Mouse (Mus musculus): ENCODE data around the gene Apoe. TPM values are rescaled to one million over a fixed set of nuclear protein-coding genes. Genes with fewer than 3 reads are reported as not detected.

The Apoe gene
- polyA plus RNA-seq, 1 experiment from 2014 or later, result 20,761 TPM

GRCm38 (mm10) chr7:19726541-19726940, 27.6 kb upstream of the Apoe start:
- Histone ChIP-seq H3K36me3 (ENCODE audit: inconsistent target) (no peaks in the 10 kb centered on the region), H3K27ac (no peak overlapping the region), H3K79me2 (ENCODE audit: inconsistent target) (no peaks in the 10 kb centered on the region), H3K4me3 (ENCODE audit: inconsistent target) (no peak overlapping the region)
- 90% methylated on average over 4 of the region's 4 CpGs for WGBS (ENCODE audit: missing documents)

DNA sequence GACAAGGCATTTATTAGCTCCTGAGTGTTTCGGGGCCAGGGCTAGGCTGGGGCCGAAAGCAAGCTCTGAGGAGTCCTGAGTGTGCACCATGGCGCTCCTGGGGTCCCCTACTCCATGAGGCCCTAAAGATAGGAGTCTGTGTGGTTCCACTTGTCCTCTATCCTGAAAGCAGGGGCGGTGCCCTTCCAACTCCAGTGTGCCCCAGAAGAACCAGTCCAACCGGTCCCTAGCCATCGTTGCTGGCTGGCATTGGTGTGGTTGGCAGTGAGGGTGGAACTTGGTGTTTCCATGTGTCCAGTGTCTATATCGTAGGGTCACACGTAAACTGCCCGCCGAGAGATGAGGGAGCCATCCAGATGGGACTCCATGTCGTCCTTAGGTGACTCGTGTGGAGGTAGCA, 25.2 kb upstream of the Apoe start:
- no peak overlapping the region for H3K4me3 ChIP-seq (ENCODE audit: inconsistent target)
- 96% methylated on average over 12 of the region's 12 CpGs for WGBS (ENCODE audit: missing documents)
- H3K27ac ChIP-seq, result no peak overlapping the region
- no peaks in the 10 kb centered on the region for H3K79me2 ChIP-seq (ENCODE audit: inconsistent target)
- no peaks in the 10 kb centered on the region for H3K36me3 ChIP-seq (ENCODE audit: inconsistent target)

DNA sequence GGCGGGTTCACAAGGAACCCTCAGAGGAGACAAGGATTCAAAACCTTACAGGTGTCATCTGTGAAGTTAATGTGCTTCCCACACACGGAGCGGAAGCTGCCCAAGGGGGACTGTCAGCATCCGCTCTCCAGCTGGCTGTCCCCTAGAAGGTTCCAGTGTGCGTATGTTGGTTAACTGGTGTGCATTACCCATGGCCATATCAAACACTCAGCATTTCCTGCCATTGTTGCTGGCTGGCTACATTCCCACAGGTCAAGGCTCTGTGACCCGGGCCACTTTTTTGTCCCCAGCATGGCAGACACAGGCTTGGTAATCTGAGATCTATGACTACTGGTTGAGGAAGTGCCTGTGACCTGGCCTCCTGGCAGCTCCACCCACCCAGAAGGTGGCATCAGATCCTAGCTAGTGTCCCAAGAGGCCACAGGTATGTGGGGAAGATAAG, 23.8 kb upstream of the Apoe start:
- 73% methylated on average over 6 of the region's 6 CpGs for WGBS (ENCODE audit: missing documents)
- H3K79me2 ChIP-seq (ENCODE audit: inconsistent target), result no peaks in the 10 kb centered on the region
- H3K4me3 ChIP-seq (ENCODE audit: inconsistent target), result no peak overlapping the region
- H3K27ac ChIP-seq, result no peak overlapping the region
- no peaks in the 10 kb centered on the region for H3K36me3 ChIP-seq (ENCODE audit: inconsistent target)

DNA sequence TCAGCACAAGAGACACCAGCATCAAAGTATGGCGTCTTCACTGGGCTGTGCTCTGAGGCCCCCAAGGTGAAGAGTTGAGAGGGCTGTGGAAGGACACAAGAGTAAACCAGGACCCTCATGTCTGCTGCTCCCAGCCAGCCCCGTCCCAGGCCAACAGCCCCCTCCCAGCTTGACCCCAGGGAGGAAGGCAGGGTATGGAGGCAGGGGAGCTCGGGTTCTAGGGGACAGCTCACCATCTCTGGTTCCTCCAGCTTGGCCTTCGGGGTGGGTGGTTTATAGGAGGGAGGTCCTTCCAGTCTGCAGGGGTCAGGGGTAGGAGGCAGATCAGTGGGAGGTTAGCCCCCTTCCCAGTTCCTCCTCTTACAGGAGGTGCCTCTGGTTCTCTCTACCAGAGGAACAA, 20.2 kb upstream of the Apoe start:
- Histone ChIP-seq H3K36me3 (ENCODE audit: inconsistent target) (no peaks in the 10 kb centered on the region), H3K79me2 (ENCODE audit: inconsistent target) (peaks cover 6% of the 10 kb centered on the region), H3K4me3 (ENCODE audit: inconsistent target) (no peak overlapping the region), H3K27ac (no peak overlapping the region)
- WGBS (ENCODE audit: missing documents), result 87% methylated on average over 4 of the region's 4 CpGs

DNA sequence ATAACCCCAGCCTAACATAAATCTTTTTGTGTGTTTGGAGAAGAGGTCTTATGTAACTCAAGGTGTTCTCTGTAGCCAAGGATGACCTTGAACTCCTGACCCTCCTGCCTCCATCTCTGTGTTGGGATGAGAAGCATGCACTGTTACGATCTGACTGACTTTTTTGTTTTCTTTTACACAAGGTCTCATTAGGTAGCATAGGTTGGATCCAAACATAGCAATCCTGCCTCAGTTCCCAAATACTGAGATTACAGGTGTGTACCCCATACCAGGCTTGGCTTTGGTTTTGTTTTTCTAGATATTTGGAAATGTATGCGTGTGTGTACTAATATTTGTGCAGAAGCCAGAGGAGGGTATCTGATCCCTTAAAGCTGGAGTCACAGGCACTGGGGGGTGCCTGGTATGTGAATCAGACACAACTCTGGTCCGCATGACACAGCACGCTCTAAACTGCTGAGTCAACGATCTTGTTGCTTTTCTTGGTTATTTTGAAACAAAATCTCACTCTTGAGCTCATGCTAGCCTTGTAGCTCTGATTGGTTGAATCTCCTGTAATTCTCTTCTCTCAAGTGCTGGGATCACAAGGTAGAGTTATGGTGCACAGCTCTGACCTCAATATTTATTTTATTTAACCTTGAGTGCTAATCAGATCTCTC, 19.4 kb upstream of the Apoe start:
- Histone ChIP-seq H3K79me2 (ENCODE audit: inconsistent target) (peaks cover 14% of the 10 kb centered on the region), H3K36me3 (ENCODE audit: inconsistent target) (no peaks in the 10 kb centered on the region), H3K4me3 (ENCODE audit: inconsistent target) (no peak overlapping the region), H3K27ac (no peak overlapping the region)
- 84% methylated on average over 5 of the region's 5 CpGs for WGBS (ENCODE audit: missing documents)

- Histone ChIP-seq H3K79me2 (ENCODE audit: inconsistent target) (peaks cover 17% of the 10 kb centered on the region), H3K4me3 (ENCODE audit: inconsistent target) (no peak overlapping the region), H3K27ac (no peak overlapping the region), H3K36me3 (ENCODE audit: inconsistent target) (peaks cover under 1% of the 10 kb centered on the region; the same call in 1 of the 2 replicates)
- WGBS (ENCODE audit: missing documents), result 93% methylated on average over 4 of the region's 4 CpGs
These were observed 18.4 kb upstream of the Apoe start for GRCm38 (mm10) chr7:19717346-19717745.

- Histone ChIP-seq H3K4me3 (ENCODE audit: inconsistent target) (no peak overlapping the region; the same call in 1 of the 2 replicates), H3K27ac (peak overlapping the region; percentile 52; the same call in 1 of the 2 replicates), H3K36me3 (ENCODE audit: inconsistent target) (peaks cover 5% of the 10 kb centered on the region; the same call in 1 of the 2 replicates), H3K79me2 (ENCODE audit: inconsistent target) (peaks cover 17% of the 10 kb centered on the region)
- WGBS (ENCODE audit: missing documents), result 95% methylated on average over 2 of the region's 2 CpGs
These were observed 17.8 kb upstream of the Apoe start for GRCm38 (mm10) chr7:19716822-19717221.

- H3K79me2 ChIP-seq (ENCODE audit: inconsistent target), result peaks cover 17% of the 10 kb centered on the region
- 3% methylated on average over 18 of the region's 18 CpGs for WGBS (ENCODE audit: missing documents)
- peak overlapping the region; percentile 42 for H3K4me3 ChIP-seq (ENCODE audit: inconsistent target)
- H3K27ac ChIP-seq, result peak overlapping the region; percentile 52
- peaks cover 11% of the 10 kb centered on the region; the same call in 1 of the 2 replicates for H3K36me3 ChIP-seq (ENCODE audit: inconsistent target)
These were observed 17.2 kb upstream of the Apoe start for GRCm38 (mm10) chr7:19716055-19716682.

DNA sequence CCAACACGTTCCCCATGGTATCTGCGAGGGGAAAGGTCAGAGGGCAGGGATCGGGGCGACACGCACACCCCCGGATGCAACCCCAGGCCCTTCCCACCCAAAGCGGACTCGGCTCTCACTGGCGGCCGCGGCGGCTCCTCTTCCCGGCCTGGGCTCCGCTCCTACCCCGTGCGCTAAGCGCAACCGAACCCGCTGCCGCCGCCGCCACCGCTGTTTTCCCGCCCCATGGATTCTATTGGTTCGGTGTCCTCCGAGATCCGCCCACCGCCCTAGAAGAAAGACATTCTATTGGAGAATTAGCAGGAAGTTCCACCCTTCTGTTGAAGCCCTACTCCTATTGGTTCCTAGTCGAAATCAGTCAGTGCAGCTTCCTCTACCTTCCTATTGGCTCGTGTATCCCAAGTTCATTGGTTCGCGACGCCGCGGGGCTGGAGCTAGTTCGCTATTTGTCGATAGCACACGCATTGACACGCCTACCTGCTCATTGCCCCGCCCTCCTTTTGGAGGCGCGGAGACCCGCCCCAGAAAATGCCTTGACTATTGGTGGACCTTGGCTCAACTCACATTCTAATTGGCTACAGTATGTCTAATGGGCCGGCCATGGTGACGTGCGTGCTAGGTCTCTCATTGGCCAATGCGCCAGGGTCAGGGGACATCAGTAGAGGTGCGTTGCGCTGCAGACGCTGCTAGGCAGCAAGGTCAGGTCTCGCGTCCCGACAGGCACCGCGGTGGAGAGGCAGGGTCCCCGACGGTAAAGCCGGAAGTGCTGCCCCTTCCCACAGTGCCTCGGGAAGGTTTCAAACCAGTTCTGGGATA, 16.5 kb upstream of the Apoe start, which contains the start of gene Tomm40:
Tomm40 (minus strand) TSS at position 200 of the 816 bp plus-strand sequence.
- Histone ChIP-seq H3K4me3 (ENCODE audit: inconsistent target) (peak within 1 kb of the TSS; percentile 68), H3K27ac (peak within 1 kb of the TSS; percentile 52), H3K79me2 (ENCODE audit: inconsistent target) (peaks cover 17% of the 10 kb centered on the region), H3K36me3 (ENCODE audit: inconsistent target) (peaks cover 16% of the 10 kb centered on the region; the same call in 1 of the 2 replicates)
- WGBS (ENCODE audit: missing documents), result under 1% methylated on average over 55 of the region's 59 CpGs

DNA sequence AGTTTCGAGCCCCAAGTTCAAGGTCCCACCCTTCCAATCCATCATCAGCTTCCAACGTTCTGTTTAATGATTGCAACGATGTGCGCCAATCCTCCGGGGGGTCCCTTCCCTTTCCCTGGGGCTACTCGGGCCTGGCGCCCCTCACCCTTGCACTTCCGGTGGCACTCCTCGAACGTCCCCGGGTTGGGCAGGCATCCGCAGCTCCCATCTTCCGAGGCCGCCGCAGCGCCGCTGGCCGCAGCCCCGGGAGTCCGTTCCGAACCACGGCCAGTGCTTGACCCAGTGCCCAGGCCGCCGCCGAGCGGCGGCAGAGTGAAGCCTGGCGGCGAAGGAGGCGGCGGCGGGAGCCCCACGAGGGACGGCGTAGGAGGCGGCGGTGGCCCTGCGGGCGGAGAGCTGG, 15.8 kb upstream of the Apoe start:
- peak overlapping the region; percentile 68 for H3K4me3 ChIP-seq (ENCODE audit: inconsistent target)
- peaks cover 21% of the 10 kb centered on the region; the same call in 1 of the 2 replicates for H3K36me3 ChIP-seq (ENCODE audit: inconsistent target)
- under 1% methylated on average over 35 of the region's 39 CpGs for WGBS (ENCODE audit: missing documents)
- H3K79me2 ChIP-seq (ENCODE audit: inconsistent target), result peaks cover 17% of the 10 kb centered on the region
- peak overlapping the region; percentile 17 for H3K27ac ChIP-seq

GRCm38 (mm10) chr7:19713598-19713997, 14.6 kb upstream of the Apoe start:
- H3K36me3 ChIP-seq (ENCODE audit: inconsistent target), result peaks cover 33% of the 10 kb centered on the region; the same call in 1 of the 2 replicates
- H3K4me3 ChIP-seq (ENCODE audit: inconsistent target), result no peak overlapping the region
- peaks cover 17% of the 10 kb centered on the region for H3K79me2 ChIP-seq (ENCODE audit: inconsistent target)
- WGBS (ENCODE audit: missing documents), result 89% methylated on average over 9 of the region's 9 CpGs
- H3K27ac ChIP-seq, result no peak overlapping the region

GRCm38 (mm10) chr7:19713196-19713595, 14.2 kb upstream of the Apoe start:
- Histone ChIP-seq H3K4me3 (ENCODE audit: inconsistent target) (no peak overlapping the region), H3K27ac (no peak overlapping the region), H3K36me3 (ENCODE audit: inconsistent target) (peaks cover 34% of the 10 kb centered on the region; the same call in 1 of the 2 replicates), H3K79me2 (ENCODE audit: inconsistent target) (peaks cover 17% of the 10 kb centered on the region)
- WGBS (ENCODE audit: missing documents), result 43% methylated on average over 4 of the region's 4 CpGs

DNA sequence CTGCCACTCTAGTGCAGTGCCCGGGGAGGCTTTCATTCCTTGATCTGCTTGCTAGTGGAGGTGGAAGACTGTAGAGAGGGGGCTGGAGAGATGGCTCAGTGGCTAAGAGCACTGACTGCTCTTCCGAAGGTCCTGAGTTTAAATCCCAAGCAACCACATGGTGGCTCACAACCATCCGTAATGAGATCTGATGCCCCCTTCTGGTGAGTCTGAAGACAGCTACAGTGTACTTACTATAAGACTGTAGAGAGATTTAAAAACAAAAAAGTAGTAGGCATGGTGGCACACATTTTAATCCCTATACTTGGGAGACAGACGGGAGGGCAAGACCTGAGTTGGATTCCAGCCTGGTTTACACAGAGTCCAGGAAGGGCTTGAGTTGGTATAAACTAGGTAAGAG, 13.4 kb upstream of the Apoe start:
- Histone ChIP-seq H3K79me2 (ENCODE audit: inconsistent target) (peaks cover 17% of the 10 kb centered on the region), H3K36me3 (ENCODE audit: inconsistent target) (peaks cover 42% of the 10 kb centered on the region; the same call in 1 of the 2 replicates), H3K27ac (no peak overlapping the region), H3K4me3 (ENCODE audit: inconsistent target) (no peak overlapping the region)
- WGBS (ENCODE audit: missing documents), result 89% methylated on average over 4 of the region's 4 CpGs

DNA sequence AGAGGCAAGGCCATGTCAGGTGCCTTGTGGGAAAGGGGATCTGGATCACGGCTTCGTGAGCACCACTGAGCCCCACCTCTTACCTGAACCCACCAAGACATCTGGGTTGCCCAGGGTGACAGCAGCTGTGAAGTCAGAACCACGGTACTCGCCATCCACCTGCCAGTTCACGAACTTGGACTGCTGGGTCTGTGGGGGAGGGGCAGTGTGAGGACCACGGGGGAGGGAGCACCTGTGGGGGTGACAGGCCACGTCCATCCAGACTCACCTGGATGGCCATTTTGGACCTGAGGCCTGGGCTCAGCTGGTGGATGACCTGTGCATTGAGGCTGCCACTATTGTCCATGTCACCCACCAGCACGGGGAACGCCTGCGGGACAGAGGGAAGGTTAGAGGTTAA, 11.7 kb upstream of the Apoe start:
- Histone ChIP-seq H3K4me3 (ENCODE audit: inconsistent target) (no peak overlapping the region), H3K27ac (no peak overlapping the region), H3K79me2 (ENCODE audit: inconsistent target) (peaks cover 17% of the 10 kb centered on the region), H3K36me3 (ENCODE audit: inconsistent target) (peaks cover 46% of the 10 kb centered on the region; the same call in 1 of the 2 replicates)
- WGBS (ENCODE audit: missing documents), result 97% methylated on average over 10 of the region's 10 CpGs
